ENCODE assay signal across 13 mouse cellular contexts in the genomic region with DNA sequence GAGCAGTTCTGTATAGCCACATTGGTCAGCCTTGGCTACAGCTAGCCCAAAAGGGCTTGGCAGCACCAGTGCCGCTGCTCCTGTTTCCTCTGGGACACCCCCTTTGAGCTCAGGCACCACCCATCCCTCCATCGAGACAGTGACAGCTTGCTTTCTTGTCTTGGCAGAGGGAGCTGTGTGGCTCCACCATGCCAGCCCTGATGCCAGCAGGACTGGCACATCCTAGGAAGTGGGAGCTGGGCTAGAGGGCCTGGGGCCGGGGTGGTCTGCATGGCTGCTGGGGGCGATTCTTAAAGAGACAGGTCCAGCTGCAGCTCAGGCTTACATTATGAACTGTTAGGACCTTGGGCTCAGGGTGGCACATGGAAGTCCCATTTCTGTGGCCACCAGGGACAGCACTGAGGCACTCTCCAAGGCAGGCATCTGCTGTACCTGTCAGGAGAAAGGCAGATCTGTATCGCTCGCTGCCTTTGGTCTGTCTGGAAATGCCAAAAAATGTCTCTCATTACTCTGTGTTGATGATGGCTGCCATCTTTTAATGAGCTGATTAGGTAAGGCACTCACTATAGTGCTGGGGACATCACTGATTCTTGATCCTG. TPM values are rescaled to one million over a fixed set of nuclear protein-coding genes. Genes with fewer than 3 reads are reported as not detected.
DNase-seq lines count a peak whose midpoint lies in the region; ATAC-seq and TF ChIP-seq lines count a peak whose summit lies in the region.
"Had no signal": no experiment of that assay in that cellular context is flagged by ENCODE, and none has a peak within 500 bp of the region (broad histone marks: within the 10 kb centered on the region; RNA-seq: fewer than 3 reads in every experiment).

No protein-coding gene starts in this region.

- H3K4me2 ChIP-seq in hindbrain, embryonic 14.5 days (replicated peaks) = no peak overlapping the region
- H3K4me2 ChIP-seq in hindbrain, embryonic 11.5 days (replicated peaks; ENCODE audit: low read depth, low read length) = no peak overlapping the region
- H3K4me2 ChIP-seq in liver, embryonic 14.5 days (ENCODE audit: low read depth) = no peak overlapping the region
- H3K4me2 ChIP-seq in liver, embryonic 12.5 days = no peak overlapping the region
- H3K4me2 ChIP-seq: limb, embryonic 12.5 days; midbrain, embryonic 11.5 days; stomach, embryonic 15.5 days had no signal

- DNase-seq in hindbrain, embryonic 14.5 days (ENCODE audit: low spot score) = no peak
- no peak for DNase-seq in hindbrain, embryonic 11.5 days (ENCODE audit: low spot score)
- no peak for DNase-seq in liver, embryonic 14.5 days (ENCODE audit: low read depth in 3 of 3, low spot score in 3 of 3)
- peak; percentile 50 for DNase-seq in cerebellum, adult 9-10 months
- no peak for DNase-seq in right cerebral cortex, postnatal 36 days (ENCODE audit: low spot score in 2 of 2)
- DNase-seq in frontal cortex, postnatal 14 days (ENCODE audit: low spot score in 2 of 2) = no peak
- DNase-seq: kidney, adult 18-20 months; lung, postnatal 14 days had no signal

- no peak for TF ChIP-seq EP300 in liver, embryonic 14.5 days (IDR thresholded peaks at IDR 0.05; ENCODE audit: low read depth)

- H3K36me3 ChIP-seq in hindbrain, embryonic 14.5 days (replicated peaks; ENCODE audit: control insufficient read depth, insufficient read depth) = peaks cover 12% of the 10 kb centered on the region
- 0 out of 2 replicates have a peak, but pooled peaks cover 2% of the 10 kb centered on the region for H3K36me3 ChIP-seq in hindbrain, embryonic 11.5 days (ENCODE audit: control insufficient read depth, insufficient read depth, low read length)
- H3K36me3 ChIP-seq in liver, embryonic 14.5 days (replicated peaks; ENCODE audit: control insufficient read depth, insufficient read depth, low read depth) = no peaks in the 10 kb centered on the region
- peaks cover 6% of the 10 kb centered on the region; the same call in 1 of the 2 replicates for H3K36me3 ChIP-seq in liver, embryonic 12.5 days

- H3K27me3 ChIP-seq in hindbrain, embryonic 14.5 days (ENCODE audit: control insufficient read depth, insufficient read depth, low read length) = no peaks in the 10 kb centered on the region
- no peaks in the 10 kb centered on the region for H3K27me3 ChIP-seq in hindbrain, embryonic 11.5 days (ENCODE audit: control insufficient read depth, insufficient read depth, low read length)
- no peaks in the 10 kb centered on the region for H3K27me3 ChIP-seq in liver, embryonic 14.5 days (ENCODE audit: control insufficient read depth, insufficient read depth, low read length)
- H3K27me3 ChIP-seq in liver, embryonic 12.5 days (replicated peaks) = no peaks in the 10 kb centered on the region
- H3K27me3 ChIP-seq: limb, embryonic 12.5 days; stomach, embryonic 15.5 days had no signal

- no peak overlapping the region for H3K9ac ChIP-seq in hindbrain, embryonic 14.5 days
- H3K9ac ChIP-seq in hindbrain, embryonic 11.5 days (ENCODE audit: low read depth, low read length) = no peak overlapping the region
- no peak overlapping the region for H3K9ac ChIP-seq in liver, embryonic 14.5 days (replicated peaks)
- no peak overlapping the region for H3K9ac ChIP-seq in liver, embryonic 12.5 days
- H3K9ac ChIP-seq: limb, embryonic 12.5 days; stomach, embryonic 15.5 days had no signal

- H3K4me1 ChIP-seq in hindbrain, embryonic 14.5 days (replicated peaks; ENCODE audit: control insufficient read depth, insufficient read depth, low read length) = no peaks in the 10 kb centered on the region
- no peaks in the 10 kb centered on the region for H3K4me1 ChIP-seq in hindbrain, embryonic 11.5 days (replicated peaks; ENCODE audit: control insufficient read depth, insufficient read depth, low read length)
- 0 out of 4 replicates have a peak, but pooled peaks cover 0 to 2% of the 10 kb centered on the region in 2 experiments for H3K4me1 ChIP-seq in liver, embryonic 14.5 days (replicated peaks; ENCODE audit: control insufficient read depth in 2 of 2, insufficient read depth in 2 of 2, low read length in 1 of 2)
- H3K4me1 ChIP-seq in liver, embryonic 12.5 days = 0 out of 2 replicates have a peak, but pooled peaks cover 11% of the 10 kb centered on the region
- no peaks in the 10 kb centered on the region for H3K4me1 ChIP-seq in embryonic fibroblast, embryonic 13.5 days (ENCODE audit: control insufficient read depth, insufficient read depth, low read length)
- H3K4me1 ChIP-seq: limb, embryonic 12.5 days; stomach, embryonic 15.5 days had no signal

- H3K27ac ChIP-seq in hindbrain, embryonic 14.5 days = no peak overlapping the region
- no peak overlapping the region for H3K27ac ChIP-seq in hindbrain, embryonic 11.5 days (ENCODE audit: low read depth, low read length)
- H3K27ac ChIP-seq in liver, embryonic 14.5 days = no peak overlapping the region
- no peak overlapping the region for H3K27ac ChIP-seq in liver, embryonic 12.5 days
- no peak overlapping the region for H3K27ac ChIP-seq in embryonic fibroblast, embryonic 13.5 days (ENCODE audit: insufficient read depth, low read length)
- H3K27ac ChIP-seq: limb, embryonic 12.5 days; stomach, embryonic 15.5 days had no signal

- 78% methylated on average over 6 of the region's 6 CpGs for WGBS in hindbrain, embryonic 14.5 days
- 78% methylated on average over 6 of the region's 6 CpGs for WGBS in hindbrain, embryonic 11.5 days
- WGBS in liver, embryonic 14.5 days (ENCODE audit: insufficient replicate concordance) = 66% methylated on average over 6 of the region's 6 CpGs
- 70% methylated on average over 6 of the region's 6 CpGs for WGBS in liver, embryonic 12.5 days (ENCODE audit: insufficient replicate concordance)

- 0 out of 2 replicates have a peak, but pooled peaks have one; percentile 28 for ATAC-seq in hindbrain, embryonic 14.5 days (ENCODE audit: low FRiP score)
- ATAC-seq in hindbrain, embryonic 11.5 days (ENCODE audit: low FRiP score) = no peak
- no peak for ATAC-seq in liver, embryonic 14.5 days (ENCODE audit: insufficient read depth)
- ATAC-seq in liver, embryonic 12.5 days = no peak

- TF ChIP-seq POLR2A in embryonic fibroblast, embryonic 13.5 days (IDR thresholded peaks at IDR 0.05; ENCODE audit: low read depth, low read length) = no peak

- 0 out of 2 replicates have a peak, but pooled peaks have one; percentile 20 for TF ChIP-seq CTCF in liver, embryonic 14.5 days (IDR thresholded peaks at IDR 0.05; ENCODE audit: low read depth)
- 0 out of 2 replicates have a peak, but pooled peaks have one; percentile 1 for TF ChIP-seq CTCF in embryonic fibroblast, embryonic 13.5 days (IDR thresholded peaks at IDR 0.05; ENCODE audit: borderline replicate concordance, insufficient read depth, low read length)

- H3K4me3 ChIP-seq in hindbrain, embryonic 14.5 days (replicated peaks; ENCODE audit: low read length) = no peak overlapping the region
- no peak overlapping the region for H3K4me3 ChIP-seq in hindbrain, embryonic 11.5 days (ENCODE audit: low read depth, low read length)
- no peak overlapping the region for H3K4me3 ChIP-seq in liver, embryonic 14.5 days (ENCODE audit: insufficient read depth in 1 of 2, low read depth in 2 of 2, low read length in 2 of 2)
- H3K4me3 ChIP-seq in liver, embryonic 12.5 days = no peak overlapping the region
- no peak overlapping the region for H3K4me3 ChIP-seq in embryonic fibroblast, embryonic 13.5 days (ENCODE audit: insufficient read depth, low read length)
- H3K4me3 ChIP-seq: limb, embryonic 12.5 days; stomach, embryonic 15.5 days had no signal

- H3K9me3 ChIP-seq in hindbrain, embryonic 14.5 days (ENCODE audit: control insufficient read depth, low read length) = no peaks in the 10 kb centered on the region
- H3K9me3 ChIP-seq in hindbrain, embryonic 11.5 days (ENCODE audit: control insufficient read depth, low read length) = no peaks in the 10 kb centered on the region
- H3K9me3 ChIP-seq in liver, embryonic 14.5 days (ENCODE audit: control insufficient read depth, low read length) = no peaks in the 10 kb centered on the region
- no peaks in the 10 kb centered on the region for H3K9me3 ChIP-seq in liver, embryonic 12.5 days (replicated peaks)
- H3K9me3 ChIP-seq: limb, embryonic 12.5 days; stomach, embryonic 15.5 days had no signal

RNA-seq across cellular contexts. Expression of a gene that starts 15.7 kb away (rescaled TPM):
- polyA plus RNA-seq in hindbrain, embryonic 14.5 days (2014; fragmentation: Nextera tagmentation; extraction: Ambion mirVana) = 25.0 and 26.0 TPM in 2 replicates
- polyA plus RNA-seq in hindbrain, embryonic 11.5 days (2014; fragmentation: Nextera tagmentation; extraction: Ambion mirVana) = 21.9 and 23.2 TPM in 2 replicates
- polyA plus RNA-seq in liver, embryonic 14.5 days (2012; rRNA removed) = 4.3 and 4.8 TPM in 2 replicates
- 3.9 and 4.7 TPM in 2 replicates for polyA plus RNA-seq in liver, embryonic 14.5 days (2014; fragmentation: Nextera tagmentation; extraction: Ambion mirVana)
- polyA plus RNA-seq in liver, embryonic 12.5 days (2016; fragmentation: Nextera tagmentation; extraction: Ambion mirVana) = 7.6 and 7.8 TPM in 2 replicates
- 13.3 and 17.1 TPM in 2 replicates for polyA plus RNA-seq in embryonic fibroblast, embryonic 13.5 days (2011; ENCODE audit: insufficient read length, low read depth, missing spikeins)

RNA-seq across cellular contexts. Expression of a gene that starts 18.0 kb away (rescaled TPM):
- 67.1 and 68.7 TPM in 2 replicates for polyA plus RNA-seq in hindbrain, embryonic 14.5 days (2014; fragmentation: Nextera tagmentation; extraction: Ambion mirVana)
- 47.5 and 55.7 TPM in 2 replicates for polyA plus RNA-seq in hindbrain, embryonic 11.5 days (2014; fragmentation: Nextera tagmentation; extraction: Ambion mirVana)
- 2.7 and 3.1 TPM in 2 replicates for polyA plus RNA-seq in liver, embryonic 14.5 days (2012; rRNA removed)
- 9.6 and 10.0 TPM in 2 replicates for polyA plus RNA-seq in liver, embryonic 14.5 days (2014; fragmentation: Nextera tagmentation; extraction: Ambion mirVana)
- 15.7 and 17.3 TPM in 2 replicates for polyA plus RNA-seq in liver, embryonic 12.5 days (2016; fragmentation: Nextera tagmentation; extraction: Ambion mirVana)
- 16.1 and 23.0 TPM in 2 replicates for polyA plus RNA-seq in embryonic fibroblast, embryonic 13.5 days (2011; ENCODE audit: insufficient read length, low read depth, missing spikeins)

RNA-seq across cellular contexts. Expression of a gene that starts 47.3 kb away (rescaled TPM):
- 0.62 and 0.69 TPM in 2 replicates for polyA plus RNA-seq in hindbrain, embryonic 14.5 days (2014; fragmentation: Nextera tagmentation; extraction: Ambion mirVana)
- 0.27 and 0.36 TPM in 2 replicates for polyA plus RNA-seq in hindbrain, embryonic 11.5 days (2014; fragmentation: Nextera tagmentation; extraction: Ambion mirVana)
- polyA plus RNA-seq in liver, embryonic 14.5 days (2012; rRNA removed) = 0.04 and 0.06 TPM in 2 replicates
- polyA plus RNA-seq in liver, embryonic 14.5 days (2014; fragmentation: Nextera tagmentation; extraction: Ambion mirVana) = 0.03 and 0.06 TPM in 2 replicates
- 0.13 TPM in 1 of 2 replicates, not detected in the other for polyA plus RNA-seq in liver, embryonic 12.5 days (2016; fragmentation: Nextera tagmentation; extraction: Ambion mirVana)
- polyA plus RNA-seq in embryonic fibroblast, embryonic 13.5 days (2011; ENCODE audit: insufficient read length, low read depth, missing spikeins) = not detected in 2 replicates
